Mouse (Mus musculus): ENCODE measurements around the gene Gprc5d.

DNA sequence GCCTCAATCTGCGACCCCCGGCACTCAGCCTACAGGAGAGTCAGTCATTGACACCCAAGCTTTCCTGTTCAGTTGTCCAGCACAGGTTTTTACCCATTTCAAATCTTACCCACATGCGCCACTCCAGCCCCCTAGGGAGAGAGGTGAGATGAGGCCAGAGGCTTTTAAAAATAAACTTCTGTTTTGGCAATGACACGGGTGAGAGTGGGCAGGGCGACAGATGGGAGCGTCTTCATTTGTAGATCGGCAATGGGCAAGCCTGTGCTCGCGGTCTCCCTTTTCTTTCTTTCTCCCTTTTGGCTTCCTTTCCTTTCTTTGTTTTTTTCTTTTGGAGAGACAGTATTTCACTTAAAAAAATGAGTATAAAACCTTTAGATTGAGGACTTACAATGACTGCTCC lies 15.4 kb upstream of the Gprc5d start:
- no peak for TF ChIP-seq MAX (IDR thresholded peaks at IDR 0.05; ENCODE audit: low read length)
- TF ChIP-seq ZKSCAN1 (IDR thresholded peaks at IDR 0.05; ENCODE audit: borderline replicate concordance, low read depth, low read length): no peak
- TF ChIP-seq MAFK (IDR thresholded peaks at IDR 0.05; ENCODE audit: insufficient replicate concordance, low read length): no peak
- TF ChIP-seq CTCF (conservative IDR thresholded peaks at IDR 0.05 in 1 of 2, IDR thresholded peaks at IDR 0.05 in 1 of 2; ENCODE audit: low read depth in 2 of 2, low read length in 2 of 2): no peak
- no peak for TF ChIP-seq POLR2A (IDR thresholded peaks at IDR 0.05; ENCODE audit: low read depth, low read length)
- TF ChIP-seq TCF12 (IDR thresholded peaks at IDR 0.05; ENCODE audit: low read depth, low read length): no peak
